In the genomic region with DNA sequence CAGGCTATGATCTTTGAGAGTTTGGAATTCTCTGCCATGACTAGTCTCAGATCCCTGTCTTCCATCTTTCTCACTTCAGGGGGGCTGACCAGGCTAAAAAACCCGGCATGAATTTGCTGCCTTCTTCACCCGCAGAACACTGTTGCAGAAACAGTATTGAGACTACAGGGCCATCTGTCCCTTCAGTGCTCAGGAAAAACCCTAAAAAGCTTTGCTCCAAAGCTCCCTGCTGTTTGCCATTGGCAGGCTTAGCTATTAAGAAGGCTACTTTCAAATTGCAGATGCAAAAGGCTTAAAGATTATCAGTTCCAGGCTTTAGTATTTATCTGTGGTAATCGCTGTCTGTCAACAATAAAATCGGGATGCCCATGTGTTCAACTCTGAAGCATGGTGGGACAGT, we compare ENCODE assay signal across 18 mouse cellular contexts. TPM values are rescaled to one million over a fixed set of nuclear protein-coding genes. Genes with fewer than 3 reads are reported as not detected.
"Had no signal": no experiment of that assay in that cellular context is flagged by ENCODE, and none has a peak within 500 bp of the region (broad histone marks: within the 10 kb centered on the region; RNA-seq: fewer than 3 reads in every experiment).

No protein-coding gene starts in this region.

- ATAC-seq: lung, postnatal 0 days had no signal

- H3K27ac ChIP-seq: left cerebral cortex, adult 2 months; limb, embryonic 10.5 days; liver, embryonic 15.5 days; midbrain, embryonic 10.5 days; neural tube, embryonic 15.5 days had no signal

- H3K36me3 ChIP-seq: limb, embryonic 10.5 days; liver, embryonic 15.5 days; midbrain, embryonic 10.5 days; neural tube, embryonic 15.5 days had no signal

- H3K9ac ChIP-seq: liver, embryonic 15.5 days; neural tube, embryonic 15.5 days had no signal

- H3K4me3 ChIP-seq: left cerebral cortex, adult 2 months; limb, embryonic 10.5 days; liver, embryonic 15.5 days; midbrain, embryonic 10.5 days; myocyte; neural tube, embryonic 15.5 days had no signal

- H3K9me3 ChIP-seq: limb, embryonic 10.5 days; liver, embryonic 15.5 days; midbrain, embryonic 10.5 days; neural tube, embryonic 15.5 days had no signal

- H3K27me3 ChIP-seq: liver, embryonic 15.5 days; neural tube, embryonic 15.5 days had no signal

- H3K4me2 ChIP-seq: liver, embryonic 11.5 days; liver, embryonic 15.5 days; neural tube, embryonic 15.5 days had no signal

- DNase-seq: kidney, postnatal 25 days; lung, adult 2 months; lung, postnatal 4 days; midbrain, embryonic 14.5 days; right cerebral cortex, adult 18-20 months; right cerebral cortex, postnatal 4 days; spleen, adult 18-20 months; thymus, adult 18-20 months; thymus, postnatal 14 days had no signal

- H3K4me1 ChIP-seq: liver, embryonic 15.5 days; neural tube, embryonic 15.5 days had no signal

RNA-seq across cellular contexts. Expression of gene Myocd, which starts 38.0 kb away (rescaled TPM):
- total RNA-seq: megakaryocyte, adult 5-6 weeks had no signal
